Mouse (Mus musculus): ENCODE measurements around the gene Tpm1. TPM values are rescaled to one million over a fixed set of nuclear protein-coding genes. Genes with fewer than 3 reads are reported as not detected.

Gene Tpm1
- total RNA-seq, 2 experiments from 2014 or later: 77.2 to 88.4 TPM

GRCm38 (mm10) chr9:67047606-67048482, 1.4 kb downstream of the Tpm1 start:
- no peak for ATAC-seq (replicated peaks; ENCODE audit: low FRiP score, low TSS enrichment, poor library complexity, severe bottlenecking)

- ATAC-seq (replicated peaks; ENCODE audit: low FRiP score, low TSS enrichment, poor library complexity, severe bottlenecking): no peak
Observed at GRCm38 (mm10) chr9:67046881-67047605, 2.2 kb downstream of the Tpm1 start.

DNA sequence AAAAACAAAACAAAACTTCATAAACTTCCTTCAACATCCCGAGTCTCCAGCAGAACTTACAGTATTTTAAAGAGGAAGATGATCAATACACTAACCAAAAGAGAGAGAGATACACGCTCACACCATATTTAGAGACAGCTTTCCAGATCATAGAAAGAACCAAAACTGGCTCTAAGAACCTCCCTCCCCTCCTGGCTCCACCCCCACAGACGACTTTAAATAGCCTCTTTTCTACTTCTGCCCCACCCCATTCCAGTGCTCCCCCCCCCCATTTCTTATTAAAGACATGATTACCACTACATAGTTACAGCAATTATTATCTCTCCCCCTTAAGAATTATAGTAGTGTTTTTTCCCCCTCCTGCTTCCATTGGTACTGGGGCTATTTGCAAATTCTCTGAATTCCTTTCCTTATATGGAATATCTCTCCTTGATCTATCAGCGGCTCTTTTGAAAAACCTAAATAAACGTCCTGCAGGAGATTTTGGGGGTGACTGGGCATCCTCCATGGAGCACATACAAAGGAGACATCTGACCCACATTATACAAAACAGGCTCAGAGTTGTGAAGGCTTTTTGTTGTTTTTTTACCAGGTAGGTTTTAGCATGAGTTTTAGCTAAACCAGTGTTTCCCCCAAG, 3.1 kb downstream of the Tpm1 start:
- no peak for ATAC-seq (replicated peaks; ENCODE audit: low FRiP score, low TSS enrichment, poor library complexity, severe bottlenecking)

- ATAC-seq (replicated peaks; ENCODE audit: low FRiP score, low TSS enrichment, poor library complexity, severe bottlenecking): no peak
Observed at GRCm38 (mm10) chr9:67045306-67045675, 3.9 kb downstream of the Tpm1 start.

- no peak for ATAC-seq (replicated peaks; ENCODE audit: low FRiP score, low TSS enrichment, poor library complexity, severe bottlenecking)
Observed at GRCm38 (mm10) chr9:67044551-67045305, 4.5 kb downstream of the Tpm1 start.

DNA sequence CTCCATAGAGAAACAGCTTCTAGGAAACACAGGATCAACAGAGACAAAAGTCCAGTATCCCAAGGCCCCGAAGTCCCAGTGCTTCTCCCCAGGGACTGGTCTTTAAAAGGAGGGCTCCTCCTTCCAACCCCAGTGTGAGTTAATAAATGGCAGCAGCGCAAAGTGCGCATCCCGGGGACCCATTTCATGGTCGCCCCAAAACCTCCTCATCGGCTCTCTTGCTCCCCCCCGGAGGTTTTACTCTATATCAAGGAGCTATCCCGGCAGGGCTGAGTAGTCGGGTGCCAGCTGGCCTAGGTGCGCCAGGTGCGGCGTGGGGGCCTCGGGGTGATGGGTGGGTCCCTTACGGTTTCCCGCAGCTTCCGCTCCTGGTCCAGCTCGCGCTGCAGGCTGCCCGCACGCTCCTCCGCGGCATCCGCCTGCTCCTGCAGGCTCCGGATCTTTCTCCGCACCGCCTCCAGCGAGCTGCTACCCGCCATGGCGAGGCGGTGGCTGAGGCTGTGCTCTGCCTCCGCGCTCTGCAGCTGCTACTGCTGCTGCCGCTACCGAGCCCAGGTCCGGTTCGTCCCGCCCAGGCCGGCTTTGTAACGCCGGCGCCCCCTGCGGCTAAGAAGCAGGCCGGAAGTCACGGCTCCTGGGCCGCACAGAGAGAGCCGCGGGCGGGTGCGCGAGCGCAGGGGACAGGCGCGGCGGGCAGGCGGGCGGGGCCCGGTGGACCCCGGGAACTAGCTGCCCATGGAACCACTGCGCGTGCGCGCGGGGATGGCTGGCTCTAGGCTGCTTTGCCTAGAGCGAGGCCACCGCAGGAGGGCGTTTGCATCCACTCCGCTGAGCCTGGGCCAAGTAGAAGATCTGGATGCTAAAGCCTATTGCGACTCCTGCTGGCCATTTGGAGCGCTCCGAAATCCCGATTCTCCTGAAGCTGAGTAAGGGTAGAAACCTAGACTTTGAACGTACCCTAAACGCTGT, 5.7 kb downstream of the Tpm1 start:
- ATAC-seq (replicated peaks; ENCODE audit: low FRiP score, low TSS enrichment, poor library complexity, severe bottlenecking): peak; percentile 77

DNA sequence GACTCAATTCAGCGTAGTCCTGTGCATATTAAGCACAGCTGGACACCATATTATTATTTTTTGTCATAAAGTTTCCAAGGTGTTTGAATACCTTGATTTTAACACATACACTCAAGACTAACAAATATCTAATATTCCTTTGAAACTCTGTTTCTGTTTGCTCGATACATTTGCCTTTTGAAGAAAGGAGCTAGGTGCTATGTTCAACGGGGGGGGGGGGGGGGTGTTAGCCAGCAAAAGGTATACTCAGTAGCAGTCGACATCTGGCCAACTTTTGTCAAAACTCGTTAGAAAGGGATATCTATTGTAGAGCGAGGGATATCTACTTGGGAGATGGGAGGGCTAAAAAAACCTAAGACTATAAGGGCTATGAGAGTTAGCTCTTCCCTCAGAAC, 6.4 kb downstream of the Tpm1 start:
- no peak for ATAC-seq (replicated peaks; ENCODE audit: low FRiP score, low TSS enrichment, poor library complexity, severe bottlenecking)

DNA sequence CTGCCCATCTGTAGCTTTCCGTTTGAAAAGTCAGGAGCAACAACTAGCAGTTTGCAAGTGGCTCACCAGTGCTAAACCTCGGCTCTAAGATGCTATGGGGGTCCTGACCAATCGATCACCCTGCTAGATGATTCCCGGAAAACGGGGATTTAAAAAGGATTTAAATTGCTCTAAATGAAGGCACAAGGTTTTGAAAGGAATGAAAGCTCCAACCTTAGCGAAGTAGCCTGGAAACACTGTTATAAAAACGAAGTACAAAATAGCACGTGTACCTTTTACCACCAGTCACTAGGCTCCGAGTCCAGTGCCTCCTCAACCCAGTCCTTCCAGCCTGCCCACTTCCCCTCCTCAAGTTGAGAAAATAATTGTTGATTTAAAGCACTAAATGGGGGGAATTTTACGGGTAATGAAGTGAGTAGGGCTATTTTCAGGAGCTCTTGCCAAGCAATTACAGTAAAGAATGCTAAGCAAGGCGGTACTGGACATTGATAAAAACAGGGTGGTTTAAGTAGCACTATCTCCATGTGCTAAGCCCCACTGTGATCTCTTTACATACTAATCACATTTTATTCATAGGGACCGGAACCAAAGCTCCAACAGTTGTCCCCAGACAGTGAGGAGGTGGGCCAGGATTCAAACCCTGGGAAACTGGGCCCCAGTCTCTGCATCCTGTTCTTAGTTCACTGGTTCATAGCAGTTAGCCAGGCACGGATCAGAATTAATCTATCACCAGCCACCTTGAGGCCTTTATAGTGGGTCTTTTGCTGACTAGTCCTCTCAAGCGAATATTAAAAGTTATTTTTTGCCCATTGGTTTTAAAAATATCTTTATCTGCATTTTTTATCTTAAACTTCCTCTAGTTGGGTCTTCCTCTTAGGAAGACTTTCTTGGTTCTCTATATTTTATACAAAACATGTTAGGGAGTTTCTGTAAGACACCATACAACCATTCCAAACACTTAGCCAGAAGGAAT, 7.1 kb downstream of the Tpm1 start:
- no peak for ATAC-seq (replicated peaks; ENCODE audit: low FRiP score, low TSS enrichment, poor library complexity, severe bottlenecking)

GRCm38 (mm10) chr9:67040963-67041839, 8.0 kb downstream of the Tpm1 start:
- peak; percentile 31 for ATAC-seq (replicated peaks; ENCODE audit: low FRiP score, low TSS enrichment, poor library complexity, severe bottlenecking)

- no peak for ATAC-seq (replicated peaks; ENCODE audit: low FRiP score, low TSS enrichment, poor library complexity, severe bottlenecking)
Observed at GRCm38 (mm10) chr9:67039867-67040266, 9.3 kb downstream of the Tpm1 start.

- no peak for ATAC-seq (replicated peaks; ENCODE audit: low FRiP score, low TSS enrichment, poor library complexity, severe bottlenecking)
Observed at GRCm38 (mm10) chr9:67038686-67039085, 10.5 kb downstream of the Tpm1 start.

DNA sequence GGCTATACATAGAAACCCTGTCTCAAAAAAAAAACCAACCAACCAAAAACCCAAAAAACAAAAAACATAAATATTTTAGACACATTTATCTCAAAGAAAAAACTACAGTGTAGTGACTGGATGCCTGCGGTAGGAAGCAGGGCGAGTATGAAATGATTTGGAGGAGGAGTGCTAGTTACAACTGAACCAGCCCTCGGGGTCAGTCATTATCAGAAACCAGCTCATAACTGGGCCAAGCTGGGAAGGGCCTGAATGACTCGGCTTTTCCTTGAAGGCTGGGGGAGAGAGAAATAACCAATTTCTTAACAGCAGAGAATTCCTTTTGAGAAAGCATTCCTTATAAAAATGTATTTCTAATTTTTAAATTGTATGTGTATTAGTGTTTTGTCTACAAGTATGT, 11.5 kb downstream of the Tpm1 start:
- no peak for ATAC-seq (replicated peaks; ENCODE audit: low FRiP score, low TSS enrichment, poor library complexity, severe bottlenecking)

GRCm38 (mm10) chr9:67036527-67037118, 12.6 kb downstream of the Tpm1 start:
- no peak for ATAC-seq (replicated peaks; ENCODE audit: low FRiP score, low TSS enrichment, poor library complexity, severe bottlenecking)

DNA sequence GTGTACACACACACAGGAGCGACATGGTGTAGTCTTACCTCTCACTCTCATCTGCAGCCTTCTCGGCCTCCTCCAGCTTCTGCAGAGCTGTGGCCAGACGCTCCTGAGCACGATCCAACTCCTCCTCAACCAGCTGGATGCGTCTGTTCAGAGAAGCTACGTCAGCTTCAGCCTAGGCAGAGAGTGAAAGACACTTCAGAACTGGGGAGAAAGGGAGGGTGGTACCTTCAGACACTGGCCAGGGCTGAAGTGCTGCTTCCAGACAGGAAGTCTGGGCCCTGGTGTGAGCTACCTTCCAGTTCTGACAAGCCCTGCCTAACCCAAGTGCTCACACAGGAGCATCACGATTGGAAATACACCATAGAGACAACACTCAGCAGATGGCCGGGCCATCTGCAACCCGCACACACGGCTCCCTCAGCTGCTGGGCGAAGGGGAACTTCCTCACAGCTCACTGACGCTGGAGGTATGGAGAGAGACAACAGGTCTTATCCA, 13.2 kb downstream of the Tpm1 start:
- no peak; the same call in 1 of the 2 replicates for ATAC-seq (replicated peaks; ENCODE audit: low FRiP score, low TSS enrichment, poor library complexity, severe bottlenecking)

GRCm38 (mm10) chr9:67034677-67035076, 14.5 kb downstream of the Tpm1 start:
- no peak for ATAC-seq (replicated peaks; ENCODE audit: low FRiP score, low TSS enrichment, poor library complexity, severe bottlenecking)

- ATAC-seq (replicated peaks; ENCODE audit: low FRiP score, low TSS enrichment, poor library complexity, severe bottlenecking): no peak
Observed at GRCm38 (mm10) chr9:67033016-67033415, 16.2 kb downstream of the Tpm1 start.

Measured in megakaryocyte-erythroid progenitor cell, adult 5-6 weeks (primary cell).